Mouse (Mus musculus): ENCODE measurements around the gene 1700080O16Rik.

Gene 1700080O16Rik

GRCm38 (mm10) chrX:51972672-51973071 is at the start of gene 1700080O16Rik:
1700080O16Rik (minus strand) TSS chrX:51972772.
- DNase-seq (ENCODE audit: low spot score in 2 of 2): no peak

GRCm38 (mm10) chrX:52017660-52018059 is 45.1 kb upstream of the 1700080O16Rik start:
- DNase-seq (ENCODE audit: low spot score in 2 of 2): no peak

- no peak for DNase-seq (ENCODE audit: low spot score in 2 of 2)
Observed at GRCm38 (mm10) chrX:52000072-52000471, 27.5 kb upstream of the 1700080O16Rik start.

GRCm38 (mm10) chrX:51999426-51999825 is 26.9 kb upstream of the 1700080O16Rik start:
- DNase-seq (ENCODE audit: low spot score in 2 of 2): no peak

- no peak for DNase-seq (ENCODE audit: low spot score in 2 of 2)
Observed at GRCm38 (mm10) chrX:51976361-51976760, 3.8 kb upstream of the 1700080O16Rik start.

GRCm38 (mm10) chrX:51974618-51975017 is 2.0 kb upstream of the 1700080O16Rik start:
- DNase-seq (ENCODE audit: low spot score in 2 of 2): no peak

GRCm38 (mm10) chrX:51948071-51948470 is 24.5 kb downstream of the 1700080O16Rik start:
- no peak for DNase-seq (ENCODE audit: low spot score in 2 of 2)

GRCm38 (mm10) chrX:51938076-51938475 is 34.5 kb downstream of the 1700080O16Rik start:
- DNase-seq (ENCODE audit: low spot score in 2 of 2): no peak

GRCm38 (mm10) chrX:51919091-51919490 is 53.5 kb downstream of the 1700080O16Rik start:
- DNase-seq (ENCODE audit: low spot score in 2 of 2): no peak
